Mouse (Mus musculus) kidney, adult 2 months (tissue): ENCODE results near the gene Ly6g6c. TPM values are rescaled to one million over a fixed set of nuclear protein-coding genes. Genes with fewer than 3 reads are reported as not detected.

Experiments used
- DNase-seq: peaks from one replicate; pipeline ENCODE4 v3.0.0; 2021
- H3K27ac ChIP-seq: fragments of 200-500 bp; 2 replicates; pipeline ENCODE4 v1.5.1; 2012; ENCODE audit warnings: low read depth, low read length, control low read depth, inconsistent platforms; ENCODE audit not compliant: insufficient read depth
- H3K27me3 ChIP-seq: fragments of 200-500 bp; replicated peaks from 2 replicates; pipeline ENCODE4 v1.6.1; 2012; ENCODE audit warnings: mild to moderate bottlenecking, moderate library complexity, low read length, inconsistent platforms; ENCODE audit not compliant: control insufficient read depth, insufficient read depth
- H3K36me3 ChIP-seq: fragments of 200-500 bp; 2 replicates; pipeline ENCODE4 v1.6.1; 2012; ENCODE audit warnings: mild to moderate bottlenecking, moderate library complexity, low read length, inconsistent platforms; ENCODE audit not compliant: control insufficient read depth, insufficient read depth
- H3K4me1 ChIP-seq: fragments of 200-500 bp; 2 replicates; pipeline ENCODE4 v1.6.1; 2011; ENCODE audit warnings: low read length; ENCODE audit not compliant: control insufficient read depth, insufficient read depth
- H3K4me3 ChIP-seq: fragments of 200-500 bp; 2 replicates; pipeline ENCODE4 v1.5.1; 2011; ENCODE audit warnings: mild to moderate bottlenecking, low read depth, low read length, control low read depth; ENCODE audit not compliant: insufficient read depth
- CTCF ChIP-seq: fragments of 200-500 bp; conservative IDR thresholded peaks from 2 replicates; pipeline ENCODE4 v1.5.1; 2011; ENCODE audit warnings: low read depth, mild to moderate bottlenecking, control low read depth, low read length, moderate library complexity, mixed read lengths; ENCODE audit not compliant: insufficient read depth, insufficient read length
- POLR2A ChIP-seq: fragments of 200-500 bp; IDR thresholded peaks from one replicate; pipeline ENCODE4 v1.6.1; 2011; ENCODE audit warnings: low read depth, low read length, control low read depth
- WGBS: fragments of 180-500 bp; shearing (Covaris S2); methylation state at CpG from one replicate; pipeline ENCODE4 v1.1.7; 2018; 5-methylcytosine and 5-hydroxymethylcytosine counted together
- polyA plus RNA-seq: library from polyadenylated mRNA; depleted of rRNA; stranded (reverse); fragments of >200 nt; gene quantifications from 2 replicates; pipeline ENCODE4 v1.2.3, GENCODE M21; 2012

Ly6g6c gene
- polyA plus RNA-seq, 1 experiment: 0.13 TPM

DNA sequence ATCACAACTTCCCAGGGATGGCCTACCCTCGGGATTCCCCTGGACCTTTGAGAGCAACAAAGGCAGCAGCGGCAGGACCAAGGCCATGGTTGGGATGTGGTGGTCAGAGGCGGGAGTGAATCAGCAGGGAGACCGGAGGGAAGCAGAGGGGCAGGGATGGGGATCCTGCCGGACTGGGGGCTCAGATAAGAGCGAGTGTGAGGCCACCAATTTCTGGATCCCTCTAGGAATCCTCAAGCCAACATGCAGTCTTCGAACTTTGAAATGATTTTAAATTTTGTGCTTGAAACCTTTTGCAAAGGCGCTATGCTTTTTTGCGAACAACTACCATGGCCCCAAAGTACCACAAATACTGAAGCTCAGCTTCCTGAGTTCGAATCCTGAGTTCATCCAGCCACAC is 896 bp downstream of the Ly6g6c start, which contains the start of gene Mpig6b:
Mpig6b (minus strand) TSS at position 101 of the 400 bp plus-strand sequence.
- Histone ChIP-seq H3K27ac (peak within 1 kb of the TSS; percentile 57), H3K27me3 (no peaks in the 10 kb centered on the region)
- 76% methylated on average over 10 of the region's 10 CpGs for WGBS

GRCm38 (mm10) chr17:35068213-35068914 is 3.2 kb downstream of the Ly6g6c start:
- WGBS: 76% methylated on average over 17 of the region's 17 CpGs
- DNase-seq: no peak
- no peaks in the 10 kb centered on the region; the same call in 1 of the 2 replicates for H3K4me1 ChIP-seq
- no peak for TF ChIP-seq POLR2A
- TF ChIP-seq CTCF: no peak
- no peak overlapping the region for H3K4me3 ChIP-seq
- H3K27ac ChIP-seq: no peak overlapping the region
- H3K27me3 ChIP-seq: no peaks in the 10 kb centered on the region
- H3K36me3 ChIP-seq: no peaks in the 10 kb centered on the region

More for the DNA sequence above, 896 bp downstream of the Ly6g6c start, which contains the start of gene Mpig6b:
- DNase-seq: no peak
- Histone ChIP-seq H3K4me1 (no peaks in the 10 kb centered on the region; the same call in 1 of the 2 replicates), H3K36me3 (no peaks in the 10 kb centered on the region), H3K4me3 (peak within 1 kb of the TSS; percentile 47)
- no peak for TF ChIP-seq POLR2A
- no peak for TF ChIP-seq CTCF

- no peak overlapping the region for H3K4me3 ChIP-seq
- no peaks in the 10 kb centered on the region for H3K4me1 ChIP-seq
- no peaks in the 10 kb centered on the region for H3K36me3 ChIP-seq
- 67% methylated on average over 6 of the region's 6 CpGs for WGBS
- TF ChIP-seq CTCF: no peak; the same call in 1 of the 2 replicates
- no peak for TF ChIP-seq POLR2A
- no peaks in the 10 kb centered on the region for H3K27me3 ChIP-seq
- H3K27ac ChIP-seq: no peak overlapping the region
- DNase-seq: no peak
Observed at GRCm38 (mm10) chr17:35070556-35071229, 5.5 kb downstream of the Ly6g6c start.

DNA sequence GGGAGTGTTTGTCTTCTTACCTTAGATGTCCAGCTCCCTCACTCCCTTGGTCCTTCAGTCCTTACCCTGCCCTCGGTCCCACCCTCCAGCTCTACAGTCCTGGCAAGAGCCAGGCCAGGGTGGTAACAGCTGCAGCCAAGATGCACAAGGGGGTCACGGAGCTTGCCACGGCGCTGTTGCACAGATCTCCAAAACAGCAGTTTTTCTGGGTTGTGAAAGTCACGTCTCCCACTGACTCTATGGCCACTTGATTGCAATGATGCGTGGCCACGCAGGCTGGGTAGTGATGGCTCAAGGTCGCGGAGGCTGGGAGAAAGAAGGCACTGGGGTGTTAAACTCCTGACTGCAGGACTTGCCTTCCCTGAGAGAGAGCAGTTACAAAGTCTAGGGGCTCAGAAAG is 6.3 kb downstream of the Ly6g6c start:
- DNase-seq: peak; percentile 29
- Histone ChIP-seq H3K4me1 (no peaks in the 10 kb centered on the region), H3K27me3 (no peaks in the 10 kb centered on the region), H3K27ac (no peak overlapping the region), H3K4me3 (no peak overlapping the region), H3K36me3 (no peaks in the 10 kb centered on the region)
- WGBS: 54% methylated on average over 9 of the region's 9 CpGs
- no peak for TF ChIP-seq CTCF
- TF ChIP-seq POLR2A: no peak

DNA sequence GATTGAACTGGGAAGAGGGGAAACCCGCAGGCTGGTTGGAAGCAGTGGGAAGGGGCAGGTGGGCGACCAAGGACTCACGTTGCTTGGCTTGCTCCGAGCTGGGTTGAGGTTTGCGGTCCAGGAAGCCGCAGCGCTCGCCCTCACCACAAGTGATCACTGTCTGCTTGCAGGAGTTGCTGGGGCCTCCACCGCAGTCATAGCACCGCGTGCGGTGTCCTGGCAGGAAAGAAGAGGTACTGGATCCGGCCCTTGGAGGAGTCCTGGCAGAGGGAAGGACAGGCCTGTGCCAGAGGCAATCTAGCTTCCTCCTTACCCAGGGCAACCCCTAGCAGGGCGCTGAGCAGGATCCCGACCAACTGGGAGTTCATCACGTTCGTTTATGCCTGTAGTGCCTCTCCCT is 8.9 kb downstream of the Ly6g6c start:
- DNase-seq: no peak
- no peaks in the 10 kb centered on the region for H3K27me3 ChIP-seq
- H3K4me3 ChIP-seq: no peak overlapping the region
- 56% methylated on average over 17 of the region's 17 CpGs for WGBS
- no peaks in the 10 kb centered on the region for H3K36me3 ChIP-seq
- H3K4me1 ChIP-seq: peaks cover 10% of the 10 kb centered on the region; the same call in 1 of the 2 replicates
- no peak for TF ChIP-seq POLR2A
- TF ChIP-seq CTCF: no peak
- H3K27ac ChIP-seq: no peak overlapping the region

- peaks cover 10% of the 10 kb centered on the region; the same call in 1 of the 2 replicates for H3K4me1 ChIP-seq
- no peak for DNase-seq
- no peaks in the 10 kb centered on the region for H3K36me3 ChIP-seq
- H3K27me3 ChIP-seq: no peaks in the 10 kb centered on the region
- peak within 1 kb of the TSS; percentile 66 for H3K4me3 ChIP-seq
- peak within 1 kb of the TSS; percentile 81 for H3K27ac ChIP-seq
- 50% methylated on average over 10 of the region's 10 CpGs for WGBS
- TF ChIP-seq POLR2A (no peak), CTCF (no peak)
Observed at GRCm38 (mm10) chr17:35076507-35077176, 11.5 kb downstream of the Ly6g6c start, which contains the start of gene Ly6g6e. Ly6g6e (plus strand) TSS chr17:35076902.
